Mouse (Mus musculus) layer of hippocampus, postnatal 36 days (tissue): Measurements from ENCODE around the gene Sctr. TPM values are rescaled to one million over a fixed set of nuclear protein-coding genes. Genes with fewer than 3 reads are reported as not detected.
A peak's percentile ranks its signal among the peaks of the same experiment; 100 is the strongest.

Experiments
- DNase-seq, 2 experiments: peaks; one replicate each; pipeline ENCODE4 v3.0.0; 2022
- total RNA-seq, 2 experiments: library from RNA; stranded (reverse); gene quantifications; 2 replicates each; pipeline ENCODE4 v1.2.3; 2021

Sctr gene
- total RNA-seq, 2 experiments from 2014 or later, result 1.00 to 1.6 TPM

DNA sequence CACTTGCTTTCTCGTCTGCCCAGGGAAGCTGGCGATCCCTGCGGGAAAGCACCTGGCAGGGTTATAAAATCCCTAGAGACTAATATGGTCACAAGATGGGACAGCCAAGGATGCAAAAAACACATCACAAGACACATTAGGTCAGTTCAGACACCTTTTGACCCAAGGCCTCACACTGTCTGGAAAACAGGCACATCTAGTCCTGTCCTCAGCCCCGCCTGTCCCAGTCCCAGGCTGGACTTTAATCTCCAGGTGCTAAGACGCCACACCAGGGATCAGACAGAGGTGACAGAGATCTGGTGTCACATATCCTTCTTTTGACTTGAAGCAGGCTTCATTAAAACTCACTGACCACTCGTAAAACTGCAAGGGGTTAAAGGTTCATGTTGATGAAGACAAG, 63.5 kb downstream of the Sctr start:
- DNase-seq, result no peak

DNA sequence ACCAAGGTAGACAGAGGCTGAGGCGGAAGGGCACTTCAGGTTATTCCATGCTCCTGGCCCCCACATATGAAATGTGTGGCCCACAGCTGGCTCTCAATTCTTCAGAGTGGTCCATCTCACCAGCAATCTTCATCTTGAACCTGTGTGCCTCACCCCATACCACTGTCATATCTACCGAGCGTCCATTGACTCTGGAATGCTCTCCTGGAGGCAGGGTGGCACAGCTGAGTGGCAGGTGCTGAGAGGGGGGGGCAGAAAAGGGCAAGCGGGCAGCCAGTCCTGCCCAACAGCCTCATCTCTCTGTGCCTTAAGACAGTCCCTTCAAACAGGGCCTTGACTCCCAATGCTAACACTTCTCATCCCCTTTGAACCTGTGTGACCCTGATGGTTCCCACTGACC, 64.4 kb downstream of the Sctr start:
- DNase-seq, result no peak

DNA sequence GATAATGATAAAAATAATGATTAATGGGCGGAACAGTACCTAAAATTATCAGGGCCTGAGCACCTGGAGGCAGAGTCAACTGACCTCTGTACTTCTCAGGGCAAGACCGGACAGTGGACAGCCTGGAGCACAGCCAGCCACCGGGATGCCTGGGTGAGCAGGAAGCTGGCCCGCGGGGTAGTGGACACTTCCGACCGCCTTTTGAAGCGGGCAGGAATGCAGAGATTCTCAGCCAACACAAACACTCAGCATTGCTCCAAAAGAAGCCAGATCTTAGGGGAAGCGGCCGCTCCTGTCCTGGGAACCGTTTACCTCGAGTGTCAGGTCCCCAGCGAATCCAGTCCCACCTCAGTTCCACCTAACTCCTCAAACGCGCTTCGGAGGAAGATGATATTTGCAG, 66.2 kb downstream of the Sctr start:
- no peak for DNase-seq

DNA sequence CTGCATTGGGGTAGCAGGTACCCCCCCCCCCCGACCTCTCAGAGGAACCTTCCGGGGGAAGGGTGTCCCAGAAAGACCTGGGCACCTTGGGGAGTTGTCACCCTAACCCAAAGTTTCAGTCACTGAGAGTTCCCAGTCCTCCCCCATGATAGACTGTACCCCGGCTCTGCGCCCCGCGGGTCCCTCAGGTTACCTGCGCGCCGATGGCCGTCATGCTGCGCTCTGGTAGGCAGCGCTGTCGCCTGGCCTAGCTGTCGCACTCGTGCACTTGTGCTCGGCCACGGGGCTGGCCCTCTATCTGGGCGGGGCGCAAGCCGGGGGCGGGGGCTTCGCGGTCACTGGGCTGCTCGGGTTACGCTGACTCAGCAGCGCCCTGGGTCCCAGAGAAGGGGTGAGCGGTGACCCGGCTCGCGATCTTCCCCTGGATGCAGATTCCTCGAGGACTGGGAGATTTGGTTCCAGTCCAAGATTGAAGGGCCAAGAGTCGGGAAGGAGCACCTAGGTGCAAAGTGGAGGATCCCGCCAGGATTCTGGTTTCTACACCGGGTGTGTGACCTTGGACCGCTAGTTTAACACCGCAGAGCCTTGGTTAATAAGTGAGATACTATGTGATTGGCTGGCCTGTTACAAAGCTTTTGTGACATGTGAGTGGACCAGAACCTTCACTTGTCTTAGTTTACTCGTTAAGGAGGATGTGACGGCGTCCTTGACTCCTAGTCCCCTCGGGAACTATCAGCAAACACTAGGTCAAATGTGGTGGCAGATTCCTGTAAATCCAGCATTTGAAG, 67.0 kb downstream of the Sctr start, which contains the start of gene Tmem37:
TSS of gene Tmem37 (minus strand) at position 556 of the 788 bp plus-strand sequence.
- DNase-seq, result peak in 1 of 2 experiments; percentile 25

DNA sequence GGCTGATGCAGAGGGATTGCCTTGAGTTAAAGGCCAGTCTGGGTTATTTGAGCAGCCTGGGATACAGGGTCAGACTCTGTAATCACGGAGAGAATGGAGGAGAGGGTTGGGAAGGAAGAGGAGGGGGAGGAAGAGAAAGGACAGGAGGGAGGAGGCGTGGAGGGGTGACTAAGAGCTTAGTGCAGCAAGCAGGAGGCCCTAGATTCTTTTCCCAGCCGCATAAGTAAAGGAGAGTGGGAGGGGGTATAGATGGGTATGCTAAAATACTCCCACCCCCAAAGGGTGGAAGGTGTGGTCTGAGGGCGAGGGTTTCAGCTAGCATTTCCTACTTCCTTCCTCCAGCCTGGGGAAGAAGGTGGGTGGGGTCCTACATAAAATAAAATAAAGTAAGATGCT, 67.6 kb downstream of the Sctr start:
- no peak for DNase-seq

DNA sequence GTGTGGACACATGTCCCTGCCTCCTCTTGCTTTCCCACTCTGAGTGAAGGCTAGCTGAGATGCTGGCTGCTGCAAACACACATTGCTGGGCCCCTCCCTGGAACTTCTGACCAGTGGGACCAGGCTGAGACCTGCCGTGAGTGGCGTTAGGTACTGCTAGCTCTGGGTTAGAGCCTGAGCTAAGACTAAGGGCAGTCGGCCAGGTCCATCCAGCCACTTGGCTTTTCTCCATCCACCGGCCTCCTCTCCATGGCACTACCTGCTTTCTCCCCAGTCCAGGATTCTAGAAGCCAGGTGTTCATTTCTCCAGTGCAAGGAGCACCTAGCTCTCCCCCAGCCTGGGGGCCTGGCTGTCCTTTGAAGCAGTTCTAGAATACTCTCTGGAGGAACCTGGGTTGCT, 68.2 kb downstream of the Sctr start:
- DNase-seq, result no peak

DNA sequence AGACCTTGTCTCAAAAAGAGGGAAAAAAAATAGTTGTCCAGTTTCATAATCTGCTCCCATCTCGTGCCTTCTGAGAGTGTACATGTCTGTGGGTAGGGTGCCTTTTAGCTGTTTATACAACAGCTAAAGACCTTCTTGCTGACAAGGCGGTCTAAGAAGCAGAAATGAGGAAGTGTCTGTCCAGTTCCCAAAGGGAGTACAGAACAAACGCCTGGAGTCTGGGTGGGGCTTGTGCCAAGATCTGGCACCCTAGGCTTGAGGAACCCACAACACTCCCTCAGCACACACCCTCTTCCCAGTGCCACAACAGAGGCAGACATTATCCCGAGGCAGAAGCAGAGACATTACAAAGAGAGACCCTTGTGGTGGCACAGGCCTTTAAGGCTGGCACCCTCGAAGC, 68.8 kb downstream of the Sctr start:
- DNase-seq, result no peak

DNA sequence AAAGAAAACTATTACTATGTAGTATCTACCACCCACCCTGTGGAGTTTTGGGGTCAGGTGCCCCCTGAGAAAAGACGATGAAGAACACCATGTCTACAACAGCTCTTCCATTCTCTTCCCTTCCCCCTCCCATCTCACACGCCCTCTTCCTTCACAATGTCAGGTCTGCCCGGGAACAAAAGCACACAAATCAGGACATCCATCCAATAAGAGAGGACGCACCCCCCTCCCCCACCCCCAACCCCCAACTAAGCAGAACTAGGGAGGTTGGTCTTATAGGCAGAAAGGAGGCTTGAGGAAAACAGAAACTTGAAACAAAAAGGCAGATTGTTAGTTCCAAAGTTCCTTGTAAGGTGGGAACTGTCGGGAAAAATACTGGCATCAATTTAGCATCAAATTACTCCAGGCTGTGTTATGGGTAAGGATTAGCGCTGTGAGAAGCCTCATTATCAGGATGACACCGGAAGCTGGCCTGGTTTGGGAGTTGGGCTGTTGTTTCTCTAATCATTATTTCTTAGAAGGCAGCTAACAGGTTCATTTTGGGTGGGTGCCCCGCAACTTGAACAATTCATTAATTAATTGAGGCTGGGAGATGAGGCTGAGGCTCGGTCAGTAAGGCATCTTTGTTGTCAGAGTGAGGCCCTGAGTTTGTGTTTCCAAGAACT, 71.2 kb downstream of the Sctr start:
- DNase-seq, result no peak

DNA sequence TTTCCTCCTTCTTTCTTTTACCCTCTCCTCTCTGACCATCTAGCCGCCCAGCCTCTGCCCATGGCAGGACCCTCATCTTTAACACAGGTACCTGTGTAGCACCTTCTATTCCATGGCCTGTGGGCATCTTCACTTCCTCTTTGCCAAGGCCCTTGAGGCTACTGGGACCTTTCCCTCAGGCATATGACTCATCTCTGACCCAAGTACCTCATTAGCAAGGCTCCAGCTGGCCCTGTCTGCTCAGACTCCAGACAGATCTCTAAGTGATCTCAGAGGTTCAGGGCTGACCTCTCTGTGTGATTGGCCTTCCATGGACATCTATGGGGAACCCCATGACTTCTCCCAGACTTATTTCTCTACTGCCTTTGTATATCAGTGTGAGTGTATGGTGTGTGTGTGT, 73.9 kb downstream of the Sctr start:
- DNase-seq, result no peak

DNA sequence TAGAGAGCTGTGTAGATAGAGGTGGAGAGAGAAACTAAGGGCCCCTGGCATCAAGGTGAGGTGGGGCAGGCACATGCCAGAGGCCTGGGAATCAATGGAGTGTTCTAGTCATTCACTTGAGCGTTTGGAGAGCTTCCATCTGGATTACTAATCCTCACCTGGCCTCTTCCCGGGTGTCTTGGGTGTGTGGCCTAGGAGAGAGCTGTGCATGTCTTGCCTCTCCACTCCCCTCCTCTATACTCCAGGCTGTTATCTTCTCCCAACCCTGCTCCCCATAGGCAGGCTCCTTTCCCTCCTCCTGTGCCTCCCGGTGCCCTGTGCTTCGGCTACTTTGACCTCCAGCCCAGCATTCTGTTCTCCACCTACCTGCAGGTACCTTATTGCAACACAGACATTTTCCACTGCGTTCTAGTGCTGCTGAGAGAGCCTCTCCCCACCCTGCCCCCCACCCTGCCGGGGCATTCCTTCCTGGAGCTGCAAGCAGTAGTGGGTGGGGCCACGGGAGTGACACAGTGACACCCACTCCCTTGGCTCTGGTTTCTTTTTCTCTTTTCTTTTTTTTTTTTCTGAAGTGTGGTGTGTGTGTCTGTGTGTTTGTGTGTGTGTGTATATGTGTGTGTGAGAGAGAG, 76.4 kb downstream of the Sctr start:
- no peak for DNase-seq

DNA sequence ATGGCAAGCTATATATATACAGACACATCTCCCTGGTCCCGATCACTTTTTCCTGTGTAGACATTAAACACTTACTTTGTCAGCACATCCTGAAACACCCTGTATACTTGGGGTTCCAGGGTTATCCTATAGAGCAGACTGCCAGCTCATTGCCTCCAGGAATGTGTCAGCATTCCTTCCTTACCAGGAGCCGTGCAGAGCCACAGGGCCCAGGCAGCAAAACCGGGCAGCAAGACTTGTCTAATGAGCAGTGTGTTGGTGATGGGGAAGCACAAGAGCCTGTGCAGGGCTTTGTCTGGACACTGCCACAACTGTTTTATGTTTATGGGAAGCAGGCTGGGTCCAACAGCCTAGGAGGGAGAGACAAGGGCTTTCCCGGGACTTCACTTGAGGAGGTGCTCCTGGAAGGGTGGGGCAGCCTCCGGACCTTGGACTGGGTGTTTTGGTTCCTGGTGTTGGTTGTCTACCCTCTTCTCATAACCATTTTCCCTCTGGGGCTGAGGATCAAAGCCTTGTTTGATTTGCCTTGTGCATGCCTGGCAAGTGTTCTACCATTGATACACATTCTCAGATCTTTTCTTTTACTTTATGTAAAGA, 77.3 kb downstream of the Sctr start:
- DNase-seq, result no peak

DNA sequence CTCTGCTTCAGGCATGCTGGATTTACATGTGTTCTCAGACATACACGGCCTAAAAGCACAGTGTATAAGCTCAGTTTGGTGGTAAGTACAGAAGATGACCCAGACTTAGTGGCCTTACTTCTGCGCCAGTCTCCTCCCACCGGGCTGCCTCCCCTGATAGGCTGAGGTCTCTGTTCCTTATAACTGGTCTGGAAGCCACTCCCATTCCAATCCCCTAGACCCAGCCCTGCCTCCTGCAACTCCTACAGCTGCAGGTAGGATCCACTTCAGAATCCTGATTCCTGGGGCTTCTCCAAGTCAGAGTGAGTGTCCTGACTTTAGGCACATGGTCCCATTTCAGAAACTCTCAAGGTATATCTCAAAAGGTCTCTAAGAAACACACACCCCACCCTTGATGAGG, 79.0 kb downstream of the Sctr start:
- no peak for DNase-seq

DNA sequence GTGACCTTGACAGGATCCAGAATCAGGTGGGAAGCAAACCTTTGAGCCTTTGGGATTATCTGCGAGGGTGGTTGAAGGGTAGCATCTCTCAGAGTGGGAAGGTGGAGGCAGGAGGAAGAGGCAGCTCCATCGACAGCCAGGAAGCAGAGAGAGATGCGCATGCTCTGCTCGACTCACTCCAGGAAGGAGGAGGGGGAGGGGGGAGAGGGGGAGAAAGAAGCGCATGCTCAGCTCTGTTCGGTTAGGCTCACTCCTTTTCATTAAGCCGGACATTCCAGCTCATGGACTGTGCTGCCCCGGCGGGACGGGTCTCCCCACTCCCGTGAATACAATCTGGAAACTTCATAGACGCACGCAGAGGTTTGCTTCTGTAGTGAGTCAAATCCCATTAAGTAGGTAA, 80.0 kb downstream of the Sctr start:
- DNase-seq, result no peak

DNA sequence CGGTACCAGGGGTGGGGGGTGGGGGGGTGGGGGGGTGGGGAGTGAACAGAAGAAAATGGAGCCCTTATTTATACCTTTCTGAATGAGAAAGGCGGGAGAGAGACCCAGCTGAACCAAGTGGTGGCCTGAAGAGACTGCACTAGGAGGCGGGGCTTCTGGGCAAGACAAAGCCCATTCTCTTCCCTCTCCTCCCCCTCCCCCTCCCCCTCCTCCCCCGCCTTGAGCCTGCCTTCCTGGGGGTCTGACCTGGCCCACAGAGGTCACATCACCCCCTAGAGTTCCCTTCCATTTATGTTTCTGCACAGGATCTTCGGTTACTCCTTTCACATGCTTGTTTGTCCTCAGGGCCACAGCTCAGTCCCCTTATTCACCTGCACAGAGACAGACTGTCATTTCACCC, 82.5 kb downstream of the Sctr start:
- no peak for DNase-seq

DNA sequence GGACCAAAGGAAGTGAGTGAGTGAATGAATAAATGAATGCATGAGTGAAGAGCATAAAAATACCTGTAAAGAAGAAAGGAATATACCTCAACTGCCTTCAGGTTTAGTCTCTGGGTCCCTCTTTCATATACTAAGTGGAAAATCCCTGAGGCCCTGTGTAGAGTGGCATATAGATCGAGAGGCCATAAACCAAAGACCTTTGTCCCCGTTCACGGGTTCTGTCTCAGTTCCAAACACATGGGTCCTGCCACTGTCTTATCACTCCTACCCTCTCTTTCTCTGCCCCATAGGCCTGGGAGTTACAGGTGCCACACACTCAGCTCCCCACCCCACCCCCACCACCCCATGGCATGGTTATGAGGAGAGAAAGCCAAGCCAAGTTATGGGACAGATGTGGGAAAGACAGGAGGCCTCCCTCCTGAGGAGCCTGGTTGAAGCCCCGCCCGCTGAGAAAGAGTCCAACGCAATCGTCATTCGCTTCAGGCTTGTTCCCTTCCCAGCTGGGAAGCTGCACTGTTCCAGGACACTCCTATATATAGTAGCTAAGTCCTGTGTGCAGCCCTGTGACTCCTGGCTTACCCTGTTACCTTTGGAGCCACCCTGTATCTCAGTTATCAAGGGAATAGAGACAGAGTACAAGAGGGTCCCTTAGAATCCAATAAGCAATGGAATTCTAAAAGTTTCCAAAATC, 84.3 kb downstream of the Sctr start:
- DNase-seq, result no peak

DNA sequence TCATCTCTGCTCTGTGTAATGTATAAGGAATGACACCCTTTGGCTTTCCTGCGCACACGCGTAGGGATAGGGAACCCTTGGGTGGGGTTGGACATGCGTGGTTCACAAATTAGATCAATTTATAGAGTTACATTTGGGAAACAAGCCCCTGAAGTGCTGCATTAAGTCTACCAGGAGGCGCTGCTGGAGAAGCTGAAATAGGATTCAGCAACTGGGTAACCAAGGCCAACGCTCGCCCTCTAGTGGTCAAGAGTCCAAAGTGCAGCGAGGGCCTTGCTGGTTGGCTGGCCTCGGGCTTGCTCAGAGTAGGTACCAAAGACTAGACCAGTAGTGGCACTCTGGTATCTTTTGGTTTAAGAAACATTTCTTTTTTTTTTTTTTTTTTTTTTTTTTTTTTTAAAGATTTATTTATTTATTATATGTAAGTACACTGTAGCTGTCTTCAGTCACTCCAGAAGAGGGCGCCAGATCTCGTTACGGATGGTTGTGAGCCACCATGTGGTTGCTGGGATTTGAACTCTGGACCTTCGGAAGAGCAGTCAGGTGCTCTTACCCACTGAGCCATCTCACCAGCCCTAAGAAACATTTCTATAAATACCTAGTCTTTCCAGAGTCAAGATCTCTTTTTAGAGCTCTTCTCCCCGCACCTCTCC, 86.9 kb downstream of the Sctr start:
- DNase-seq, result peak; percentile 80 to 83

DNA sequence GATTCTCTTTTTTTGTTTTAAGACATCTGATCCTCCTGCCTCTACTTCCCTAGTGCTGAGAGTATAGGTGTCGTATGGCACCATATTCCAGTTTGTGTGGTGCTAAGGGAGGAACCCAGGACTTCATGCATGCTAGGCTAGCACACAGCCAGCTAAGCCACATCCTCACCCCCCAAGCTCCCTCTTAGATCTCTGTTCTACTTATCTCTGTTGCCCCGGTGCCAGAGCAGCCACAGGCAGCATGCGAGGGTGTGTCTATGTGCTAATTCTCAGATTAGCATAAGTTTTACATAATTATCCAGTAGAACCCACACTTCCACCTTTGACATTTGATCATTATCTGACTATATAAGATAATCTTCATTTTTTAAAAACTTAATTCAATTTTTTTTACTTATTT, 88.2 kb downstream of the Sctr start:
- no peak for DNase-seq

DNA sequence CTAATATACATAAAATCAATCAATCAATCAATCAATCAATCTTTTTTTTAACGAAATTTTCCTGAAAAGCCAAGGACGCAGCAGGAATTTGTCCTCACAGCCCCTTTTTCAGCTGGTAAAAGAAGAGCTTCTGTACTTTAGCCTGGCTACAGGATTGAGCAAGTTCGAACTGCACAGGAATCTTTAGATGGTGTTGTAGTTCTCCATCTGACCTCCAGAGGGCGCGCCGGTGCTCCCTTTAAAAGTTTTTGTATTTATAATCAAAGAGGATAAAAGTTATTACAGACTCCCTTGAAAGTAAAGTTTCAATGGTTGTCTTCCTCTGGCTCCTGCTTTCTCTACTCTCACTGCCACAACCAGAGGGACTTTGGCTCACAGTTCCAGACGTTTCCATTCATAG, 91.6 kb downstream of the Sctr start:
- peak; percentile 59 to 65 for DNase-seq

DNA sequence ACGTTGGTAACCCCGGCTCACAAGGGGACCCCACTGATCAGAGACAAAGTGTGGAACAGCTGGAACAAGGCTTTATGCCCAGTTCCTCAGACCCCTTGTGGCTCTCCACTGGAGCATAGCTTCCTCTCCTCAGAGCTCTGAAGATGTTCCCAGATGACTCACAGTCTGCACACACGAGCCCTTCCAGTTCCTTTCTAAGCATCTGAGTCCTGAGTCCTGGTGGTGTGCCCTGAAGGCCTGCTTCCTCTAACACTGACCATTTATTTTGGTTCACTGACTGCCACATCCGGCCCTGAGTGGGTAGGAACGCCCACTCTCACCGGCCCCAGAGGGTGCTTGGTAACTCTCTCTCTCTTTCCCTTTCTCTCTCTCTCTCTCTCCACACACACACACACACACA, 92.8 kb downstream of the Sctr start:
- DNase-seq, result no peak

DNA sequence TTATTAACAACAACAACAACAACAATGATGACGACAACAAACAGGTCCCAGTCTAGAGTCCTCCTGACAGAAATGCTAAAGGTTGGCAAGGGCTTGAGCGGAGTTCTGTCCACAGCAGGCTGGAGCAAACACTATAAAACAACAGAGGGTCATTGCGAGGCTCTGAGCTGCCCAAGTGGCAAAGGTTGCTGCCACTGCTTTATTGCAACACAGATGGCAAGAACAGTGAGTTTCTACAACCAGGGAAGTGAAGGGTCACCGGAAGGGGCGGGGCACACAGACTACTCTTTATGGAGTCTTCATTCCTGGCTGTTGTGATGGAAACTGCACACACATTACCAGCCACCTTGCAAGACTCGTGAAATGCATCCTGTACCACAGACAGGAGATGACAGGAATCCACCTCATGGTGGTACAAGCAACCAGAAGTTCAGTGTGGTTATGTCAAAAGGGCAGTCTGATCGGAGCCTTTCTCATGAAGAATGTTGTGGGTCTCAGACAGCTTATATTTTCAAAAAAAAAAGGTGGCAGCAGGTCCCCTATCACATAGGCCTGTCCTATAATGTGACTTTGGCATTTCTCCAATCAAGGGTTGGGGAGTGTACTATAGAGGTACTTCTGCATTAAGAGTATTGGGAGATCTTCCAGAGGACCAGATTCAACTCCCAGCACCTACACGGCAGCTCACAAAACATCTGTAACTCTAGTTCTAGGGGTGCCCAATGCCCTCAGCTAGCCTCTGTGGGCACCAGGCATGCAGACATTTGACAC, 93.9 kb downstream of the Sctr start:
- DNase-seq, result no peak

DNA sequence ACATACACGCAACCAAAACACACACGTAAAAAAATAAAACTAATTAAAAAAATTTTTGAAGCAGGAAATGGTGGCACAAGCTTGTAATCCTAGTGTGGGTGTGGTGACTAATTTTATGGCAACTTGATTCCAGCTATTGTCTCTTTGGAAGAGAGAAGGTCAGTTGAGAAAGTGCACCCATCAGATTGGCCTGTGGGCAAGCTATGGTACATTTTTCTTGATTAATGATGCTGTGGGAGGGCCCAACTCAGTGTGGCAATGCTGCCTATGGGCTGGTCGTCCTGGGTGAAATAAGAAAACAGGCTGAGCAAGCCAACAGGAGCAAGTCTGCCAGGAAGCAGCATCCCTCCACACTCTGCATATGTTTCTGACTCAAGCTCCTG, 94.5 kb downstream of the Sctr start:
- DNase-seq, result no peak
